Mouse (Mus musculus) midbrain, embryonic 13.5 days (tissue): ENCODE measurements around the gene Hist2h2ac. TPM values are rescaled to one million over a fixed set of nuclear protein-coding genes. Genes with fewer than 3 reads are reported as not detected.

Experiments
- ATAC-seq: fragments of 200-750 bp; cut with Nextera tagmentation; 2 replicates; pipeline ENCODE4 v1.8.0; 2017; ENCODE audit warnings: mild to moderate bottlenecking, moderate TSS enrichment, moderate library complexity
- H3K27ac ChIP-seq: fragments of 300-500 bp; sonication (generic); 2 replicates; pipeline ENCODE4 v1.5.1; 2015; ENCODE audit warnings: inconsistent platforms, mild to moderate bottlenecking, moderate library complexity
- H3K27me3 ChIP-seq: fragments of 300-500 bp; sonication (generic); 2 replicates; pipeline ENCODE4 v1.6.1; 2015; ENCODE audit warnings: mild to moderate bottlenecking, inconsistent platforms
- H3K36me3 ChIP-seq: fragments of 300-500 bp; sonication (generic); 2 replicates; pipeline ENCODE4 v1.6.1; 2015; ENCODE audit warnings: mild to moderate bottlenecking, inconsistent platforms
- H3K4me1 ChIP-seq: fragments of 300-500 bp; sonication (generic); replicated peaks from 2 replicates; pipeline ENCODE4 v1.6.1; 2015; ENCODE audit warnings: inconsistent platforms
- H3K4me2 ChIP-seq: fragments of 300-500 bp; sonication (generic); replicated peaks from 2 replicates; pipeline ENCODE4 v1.6.1; 2015; ENCODE audit warnings: moderate library complexity, mild to moderate bottlenecking, inconsistent platforms
- H3K4me3 ChIP-seq: fragments of 300-500 bp; sonication (generic); replicated peaks from 2 replicates; pipeline ENCODE4 v1.5.1; 2015; ENCODE audit warnings: mild to moderate bottlenecking, inconsistent platforms
- H3K9ac ChIP-seq: fragments of 300-500 bp; sonication (generic); replicated peaks from 2 replicates; pipeline ENCODE4 v1.6.1; 2015; ENCODE audit warnings: mild to moderate bottlenecking, inconsistent platforms
- H3K9me3 ChIP-seq: fragments of 300-500 bp; sonication (generic); 2 replicates; pipeline ENCODE4 v1.6.1; 2016; ENCODE audit warnings: mild to moderate bottlenecking, inconsistent platforms
- WGBS: fragments of 180-500 bp; shearing (Covaris S2); methylation state at CpG from one replicate; pipeline ENCODE4 v1.1.7; 2015; 5-methylcytosine and 5-hydroxymethylcytosine counted together
- polyA plus RNA-seq: library from polyadenylated mRNA; unstranded; fragments of >200 nt; fragmentation: Nextera tagmentation; extraction: Ambion mirVana; gene quantifications from 2 replicates; pipeline ENCODE4 v1.2.1, GENCODE M21; 2015

Hist2h2ac gene
- polyA plus RNA-seq, 1 experiment from 2014 or later: 4.4 TPM

- H3K4me1 ChIP-seq: peaks cover 27% of the 10 kb centered on the region
- H3K36me3 ChIP-seq: no peaks in the 10 kb centered on the region
- H3K9me3 ChIP-seq: no peaks in the 10 kb centered on the region
- no peaks in the 10 kb centered on the region for H3K27me3 ChIP-seq
- H3K9ac ChIP-seq: peak overlapping the region; percentile 80
- peak overlapping the region; percentile 98 for H3K27ac ChIP-seq
- peak; percentile 80 for ATAC-seq
- WGBS: 2% methylated on average over 19 of the region's 19 CpGs
- peak overlapping the region; percentile 59 for H3K4me3 ChIP-seq
- H3K4me2 ChIP-seq: peak overlapping the region; percentile 77
These were observed 41.7 kb upstream of the Hist2h2ac start for GRCm38 (mm10) chr3:96262216-96262875.

- H3K9ac ChIP-seq: peak overlapping the region; percentile 80
These were observed 40.9 kb upstream of the Hist2h2ac start for GRCm38 (mm10) chr3:96261623-96262022.

GRCm38 (mm10) chr3:96260220-96260619, 39.5 kb upstream of the Hist2h2ac start:
- ATAC-seq: no peak

More at GRCm38 (mm10) chr3:96261623-96262022, 40.9 kb upstream of the Hist2h2ac start:
- Histone ChIP-seq H3K4me1 (peaks cover 27% of the 10 kb centered on the region), H3K27me3 (no peaks in the 10 kb centered on the region), H3K36me3 (no peaks in the 10 kb centered on the region), H3K9me3 (no peaks in the 10 kb centered on the region), H3K27ac (peak overlapping the region; percentile 98), H3K4me2 (peak overlapping the region; percentile 77), H3K4me3 (peak overlapping the region; percentile 59)
- no peak for ATAC-seq
- WGBS: 53% methylated on average over 3 of the region's 3 CpGs

GRCm38 (mm10) chr3:96257190-96257589, 36.5 kb upstream of the Hist2h2ac start:
- no peak for ATAC-seq
- H3K4me2 ChIP-seq: no peak overlapping the region
- H3K9ac ChIP-seq: no peak overlapping the region
- H3K27me3 ChIP-seq: no peaks in the 10 kb centered on the region
- H3K9me3 ChIP-seq: no peaks in the 10 kb centered on the region
- no peak overlapping the region for H3K4me3 ChIP-seq
- H3K4me1 ChIP-seq: peaks cover 7% of the 10 kb centered on the region
- 74% methylated on average over 3 of the region's 3 CpGs for WGBS
- no peaks in the 10 kb centered on the region for H3K36me3 ChIP-seq
- no peak overlapping the region for H3K27ac ChIP-seq

More at GRCm38 (mm10) chr3:96260220-96260619, 39.5 kb upstream of the Hist2h2ac start:
- Histone ChIP-seq H3K9me3 (no peaks in the 10 kb centered on the region), H3K27me3 (no peaks in the 10 kb centered on the region), H3K4me3 (no peak overlapping the region), H3K4me1 (peaks cover 27% of the 10 kb centered on the region), H3K9ac (no peak overlapping the region), H3K4me2 (no peak overlapping the region), H3K27ac (no peak overlapping the region), H3K36me3 (no peaks in the 10 kb centered on the region)
- WGBS: 95% methylated on average over 5 of the region's 5 CpGs

- Histone ChIP-seq H3K27ac (no peak overlapping the region), H3K4me3 (no peak overlapping the region), H3K4me2 (no peak overlapping the region), H3K27me3 (no peaks in the 10 kb centered on the region), H3K9ac (no peak overlapping the region), H3K4me1 (no peaks in the 10 kb centered on the region), H3K36me3 (no peaks in the 10 kb centered on the region), H3K9me3 (no peaks in the 10 kb centered on the region)
- WGBS: 86% methylated on average over 5 of the region's 5 CpGs
- ATAC-seq: no peak
These were observed 35.4 kb upstream of the Hist2h2ac start for GRCm38 (mm10) chr3:96255926-96256593.

- Histone ChIP-seq H3K9me3 (no peaks in the 10 kb centered on the region), H3K9ac (no peak overlapping the region), H3K27me3 (no peaks in the 10 kb centered on the region), H3K4me3 (no peak overlapping the region), H3K27ac (no peak overlapping the region), H3K4me1 (no peaks in the 10 kb centered on the region), H3K36me3 (no peaks in the 10 kb centered on the region), H3K4me2 (0 out of 2 replicates have a peak overlapping the region, but pooled peaks have one; percentile 5)
- no peak for ATAC-seq
- WGBS: 49% methylated on average over 10 of the region's 10 CpGs
These were observed 34.1 kb upstream of the Hist2h2ac start for GRCm38 (mm10) chr3:96254683-96255355.

- 91% methylated on average over 3 of the region's 3 CpGs for WGBS
- no peak overlapping the region for H3K27ac ChIP-seq
- ATAC-seq: no peak
- peaks cover 20% of the 10 kb centered on the region for H3K4me1 ChIP-seq
- no peaks in the 10 kb centered on the region for H3K36me3 ChIP-seq
- no peaks in the 10 kb centered on the region for H3K27me3 ChIP-seq
- no peak overlapping the region for H3K9ac ChIP-seq
- no peak overlapping the region for H3K4me3 ChIP-seq
- no peaks in the 10 kb centered on the region for H3K9me3 ChIP-seq
- H3K4me2 ChIP-seq: no peak overlapping the region
These were observed 31.1 kb upstream of the Hist2h2ac start for GRCm38 (mm10) chr3:96251787-96252186.

- no peaks in the 10 kb centered on the region for H3K27me3 ChIP-seq
- no peak for ATAC-seq
- no peak overlapping the region for H3K4me3 ChIP-seq
- no peaks in the 10 kb centered on the region for H3K36me3 ChIP-seq
- no peak overlapping the region for H3K27ac ChIP-seq
- H3K9me3 ChIP-seq: no peaks in the 10 kb centered on the region
- no peak overlapping the region for H3K4me2 ChIP-seq
- peaks cover 20% of the 10 kb centered on the region for H3K4me1 ChIP-seq
- WGBS: 90% methylated on average over 3 of the region's 3 CpGs
- no peak overlapping the region for H3K9ac ChIP-seq
These were observed 30.2 kb upstream of the Hist2h2ac start for GRCm38 (mm10) chr3:96250890-96251289.

- H3K4me1 ChIP-seq: peaks cover 30% of the 10 kb centered on the region
- H3K4me3 ChIP-seq: 0 out of 2 replicates have a peak overlapping the region, but pooled peaks have one; percentile 38
- no peaks in the 10 kb centered on the region for H3K27me3 ChIP-seq
- no peak for ATAC-seq
- 58% methylated on average over 4 of the region's 4 CpGs for WGBS
- H3K4me2 ChIP-seq: peak overlapping the region; percentile 54
- H3K36me3 ChIP-seq: no peaks in the 10 kb centered on the region
- no peaks in the 10 kb centered on the region for H3K9me3 ChIP-seq
- H3K9ac ChIP-seq: no peak overlapping the region; the same call in 1 of the 2 replicates
- H3K27ac ChIP-seq: no peak overlapping the region
These were observed 28.3 kb upstream of the Hist2h2ac start for GRCm38 (mm10) chr3:96249034-96249345.

- Histone ChIP-seq H3K9me3 (no peaks in the 10 kb centered on the region), H3K36me3 (no peaks in the 10 kb centered on the region), H3K27me3 (no peaks in the 10 kb centered on the region), H3K4me3 (peak overlapping the region; percentile 38), H3K4me1 (peaks cover 32% of the 10 kb centered on the region), H3K27ac (no peak overlapping the region), H3K4me2 (peak overlapping the region; percentile 54), H3K9ac (peak overlapping the region; percentile 61)
- whole genome bisulfite sequencing: 43% methylated on average over 6 of the region's 6 CpGs
- no peak for ATAC-seq
These were observed 27.7 kb upstream of the Hist2h2ac start for GRCm38 (mm10) chr3:96248141-96249033.

- ATAC-seq: no peak
- Histone ChIP-seq H3K4me2 (peak overlapping the region; percentile 54), H3K4me3 (peak overlapping the region; percentile 38), H3K9ac (peak overlapping the region; percentile 61), H3K27me3 (no peaks in the 10 kb centered on the region), H3K9me3 (no peaks in the 10 kb centered on the region), H3K4me1 (peaks cover 32% of the 10 kb centered on the region), H3K27ac (0 out of 2 replicates have a peak overlapping the region, but pooled peaks have one; percentile 19), H3K36me3 (no peaks in the 10 kb centered on the region)
- WGBS: 2% methylated on average over 11 of the region's 11 CpGs
These were observed 26.9 kb upstream of the Hist2h2ac start for GRCm38 (mm10) chr3:96247356-96248140.
